Mouse (Mus musculus) hindbrain, embryonic 12.5 days (tissue): ENCODE measurements around the gene Rps6kl1. TPM values are rescaled to one million over a fixed set of nuclear protein-coding genes. Genes with fewer than 3 reads are reported as not detected.

Source experiments
- ATAC-seq: fragments of 200-750 bp; cut with Nextera tagmentation; 2 replicates; pipeline ENCODE4 v1.8.0; 2017; ENCODE audit warnings: moderate TSS enrichment; ENCODE audit not compliant: low FRiP score
- H3K27ac ChIP-seq: fragments of 300-500 bp; sonication (generic); 2 replicates; pipeline ENCODE4 v1.5.1; 2016; ENCODE audit warnings: mild to moderate bottlenecking
- H3K27me3 ChIP-seq: fragments of 300-500 bp; sonication (generic); 2 replicates; pipeline ENCODE4 v1.6.1; 2016; ENCODE audit warnings: mild to moderate bottlenecking
- H3K36me3 ChIP-seq: fragments of 300-500 bp; sonication (generic); 2 replicates; pipeline ENCODE4 v1.6.1; 2016; ENCODE audit warnings: mild to moderate bottlenecking
- H3K4me1 ChIP-seq: fragments of 300-500 bp; sonication (generic); 2 replicates; pipeline ENCODE4 v1.6.1; 2016
- H3K4me2 ChIP-seq: fragments of 300-500 bp; sonication (generic); replicated peaks from 2 replicates; pipeline ENCODE4 v1.6.1; 2016; ENCODE audit warnings: mild to moderate bottlenecking
- H3K4me3 ChIP-seq: fragments of 300-500 bp; sonication (generic); 2 replicates; pipeline ENCODE4 v1.5.1; 2016; ENCODE audit warnings: mild to moderate bottlenecking
- H3K9ac ChIP-seq: fragments of 300-500 bp; sonication (generic); 2 replicates; pipeline ENCODE4 v1.6.1; 2016; ENCODE audit warnings: mild to moderate bottlenecking, moderate library complexity
- H3K9me3 ChIP-seq: fragments of 300-500 bp; sonication (generic); replicated peaks from 2 replicates; pipeline ENCODE4 v1.6.1; 2016; ENCODE audit warnings: mild to moderate bottlenecking
- WGBS: fragments of 180-500 bp; shearing (Covaris S2); methylation state at CpG from one replicate; pipeline ENCODE4 v1.1.7; 2016; 5-methylcytosine and 5-hydroxymethylcytosine counted together
- polyA plus RNA-seq: library from polyadenylated mRNA; unstranded; fragments of >200 nt; fragmentation: Nextera tagmentation; extraction: Ambion mirVana; gene quantifications from 2 replicates; pipeline ENCODE4 v1.2.1, GENCODE M21; 2016

The Rps6kl1 gene
- polyA plus RNA-seq, 1 experiment from 2014 or later: 7.6 TPM

DNA sequence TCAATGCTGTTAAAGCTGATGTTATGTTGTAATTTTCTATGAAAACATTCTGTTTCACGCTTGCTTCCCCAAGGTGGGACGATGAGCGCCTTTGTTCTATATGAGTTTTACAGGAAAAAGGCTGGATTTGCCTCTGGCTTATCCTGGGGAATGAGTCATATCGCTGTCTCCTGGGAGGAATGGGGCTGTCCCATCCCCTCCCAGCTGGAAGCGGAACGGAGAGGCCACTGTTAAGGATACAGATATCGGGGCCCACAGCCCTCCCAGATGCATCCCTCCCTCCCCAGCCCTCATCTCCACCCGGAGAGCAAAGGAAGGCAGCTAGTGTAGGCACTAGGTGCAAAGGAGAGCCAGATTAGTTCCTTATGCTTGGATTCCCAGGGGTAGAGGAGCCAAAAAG, 34.7 kb upstream of the Rps6kl1 start:
- ATAC-seq: no peak
- peaks cover 12% of the 10 kb centered on the region for H3K27me3 ChIP-seq
- H3K36me3 ChIP-seq: no peaks in the 10 kb centered on the region
- H3K4me2 ChIP-seq: no peak overlapping the region
- 67% methylated on average over 8 of the region's 8 CpGs for WGBS
- H3K4me1 ChIP-seq: peaks cover 18% of the 10 kb centered on the region
- H3K27ac ChIP-seq: no peak overlapping the region
- H3K9me3 ChIP-seq: no peaks in the 10 kb centered on the region
- no peak overlapping the region for H3K9ac ChIP-seq
- H3K4me3 ChIP-seq: no peak overlapping the region

DNA sequence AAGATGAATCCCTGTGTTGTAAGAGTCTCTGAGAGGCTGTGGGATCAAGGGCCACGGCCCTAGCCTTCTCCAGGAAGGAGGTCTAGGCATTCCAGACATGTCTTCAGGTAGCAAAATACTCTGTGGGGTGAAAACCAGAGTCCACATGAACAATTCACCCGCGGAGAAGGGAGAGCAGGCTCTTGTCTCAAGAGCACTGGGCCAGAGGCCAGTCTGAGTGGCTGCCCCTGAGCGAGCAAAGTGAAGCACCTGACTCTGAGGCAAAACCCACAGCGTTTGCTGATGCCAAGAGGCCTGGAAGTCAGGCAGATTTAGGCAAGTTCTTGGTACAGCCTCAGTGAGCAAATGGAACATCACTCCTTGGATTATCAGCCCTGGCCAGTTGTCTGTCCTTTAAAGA, 33.1 kb upstream of the Rps6kl1 start:
- 56% methylated on average over 5 of the region's 5 CpGs for WGBS
- no peak overlapping the region for H3K27ac ChIP-seq
- no peak for ATAC-seq
- H3K9ac ChIP-seq: no peak overlapping the region
- H3K4me1 ChIP-seq: peaks cover 18% of the 10 kb centered on the region
- H3K36me3 ChIP-seq: no peaks in the 10 kb centered on the region
- H3K4me2 ChIP-seq: no peak overlapping the region
- H3K9me3 ChIP-seq: no peaks in the 10 kb centered on the region
- H3K4me3 ChIP-seq: no peak overlapping the region
- peaks cover 12% of the 10 kb centered on the region for H3K27me3 ChIP-seq

DNA sequence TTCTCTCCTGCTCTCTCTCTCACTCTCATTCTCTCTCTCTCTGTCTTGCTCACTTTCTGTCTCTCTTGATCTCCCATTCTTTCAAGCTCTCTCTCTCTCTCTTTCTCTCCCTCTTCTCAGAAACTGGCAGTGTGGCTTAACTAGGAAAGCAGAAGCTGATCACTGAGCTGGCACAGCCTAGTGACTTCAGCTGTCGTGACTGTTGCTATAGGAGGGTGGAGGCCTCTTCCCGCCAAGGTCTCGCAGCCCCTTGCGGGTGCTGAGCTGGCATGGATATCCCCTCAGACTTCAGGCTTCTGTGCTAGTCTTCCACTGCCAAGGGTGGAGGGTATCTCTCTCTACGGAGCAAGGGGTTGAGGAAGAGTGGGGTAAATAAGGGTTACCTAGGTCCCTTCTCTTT, 31.8 kb upstream of the Rps6kl1 start:
- H3K27me3 ChIP-seq: peaks cover 20% of the 10 kb centered on the region
- WGBS: 65% methylated on average over 5 of the region's 5 CpGs
- H3K9me3 ChIP-seq: no peaks in the 10 kb centered on the region
- no peaks in the 10 kb centered on the region for H3K36me3 ChIP-seq
- peaks cover 18% of the 10 kb centered on the region for H3K4me1 ChIP-seq
- no peak overlapping the region for H3K4me2 ChIP-seq
- no peak overlapping the region for H3K9ac ChIP-seq
- H3K27ac ChIP-seq: no peak overlapping the region
- H3K4me3 ChIP-seq: no peak overlapping the region
- ATAC-seq: no peak

DNA sequence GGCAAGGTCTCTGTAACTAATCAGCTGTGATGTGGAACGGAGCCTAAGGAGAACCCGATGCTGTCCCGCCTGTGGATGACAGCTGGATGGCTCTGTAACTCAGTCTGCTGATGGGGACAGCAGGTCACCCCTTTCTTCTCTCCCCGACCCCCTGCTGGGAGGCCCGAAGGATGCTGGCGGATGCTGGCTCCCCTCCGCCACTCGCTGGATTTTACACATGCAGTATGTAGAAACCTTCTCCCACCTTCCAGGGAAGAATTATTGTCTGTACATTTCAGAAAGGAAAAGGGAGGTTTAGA, 31.2 kb upstream of the Rps6kl1 start:
- Histone ChIP-seq H3K9ac (no peak overlapping the region), H3K27ac (no peak overlapping the region), H3K27me3 (peaks cover 26% of the 10 kb centered on the region), H3K36me3 (no peaks in the 10 kb centered on the region), H3K4me1 (peaks cover 23% of the 10 kb centered on the region), H3K4me2 (peak overlapping the region; percentile 30), H3K4me3 (no peak overlapping the region), H3K9me3 (no peaks in the 10 kb centered on the region)
- 3% methylated on average over 8 of the region's 8 CpGs for WGBS
- ATAC-seq: peak; percentile 77

DNA sequence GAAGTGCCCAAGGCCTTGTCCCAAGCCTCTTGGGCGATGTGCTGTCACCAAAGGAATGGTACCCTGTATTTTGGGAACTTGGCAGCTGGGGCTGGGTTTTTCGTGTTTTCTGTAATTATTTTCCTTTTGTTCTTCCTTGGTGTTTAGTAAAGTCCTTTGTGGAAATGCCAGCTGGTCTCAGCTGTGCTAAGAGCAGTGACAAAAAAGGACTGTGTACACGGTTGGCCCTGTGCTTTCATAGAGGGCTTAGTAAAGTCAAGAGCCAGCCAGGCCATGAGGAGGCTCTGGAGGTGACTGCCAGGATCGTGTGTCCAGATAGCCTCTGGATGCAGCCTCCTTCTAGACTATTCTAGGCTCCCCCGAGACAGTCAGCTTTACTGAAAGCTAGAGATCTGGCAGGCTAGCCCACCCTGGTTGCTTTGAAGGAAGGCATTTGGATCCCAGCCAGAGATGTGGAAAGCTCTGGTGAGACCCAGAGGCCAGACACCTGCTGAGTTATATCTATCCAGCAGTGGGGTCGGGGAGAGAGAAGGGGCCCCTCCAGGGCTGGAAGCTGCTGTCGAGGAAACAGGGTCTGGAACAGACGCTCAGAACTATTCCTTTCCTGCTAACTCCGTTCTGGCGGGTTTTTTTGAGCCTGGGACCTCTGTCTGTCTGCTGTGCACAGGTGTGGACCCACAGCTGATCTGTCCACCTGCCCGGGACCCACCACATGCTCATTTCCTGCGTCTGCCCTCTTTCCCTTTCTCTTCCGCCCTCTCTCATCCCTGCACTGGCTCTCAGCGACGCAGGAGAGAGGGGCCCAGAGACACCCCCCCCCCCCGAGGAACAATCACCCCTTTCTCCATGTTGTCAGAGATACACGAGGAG, 30.6 kb upstream of the Rps6kl1 start:
- WGBS: 27% methylated on average over 15 of the region's 17 CpGs
- H3K9ac ChIP-seq: no peak overlapping the region

DNA sequence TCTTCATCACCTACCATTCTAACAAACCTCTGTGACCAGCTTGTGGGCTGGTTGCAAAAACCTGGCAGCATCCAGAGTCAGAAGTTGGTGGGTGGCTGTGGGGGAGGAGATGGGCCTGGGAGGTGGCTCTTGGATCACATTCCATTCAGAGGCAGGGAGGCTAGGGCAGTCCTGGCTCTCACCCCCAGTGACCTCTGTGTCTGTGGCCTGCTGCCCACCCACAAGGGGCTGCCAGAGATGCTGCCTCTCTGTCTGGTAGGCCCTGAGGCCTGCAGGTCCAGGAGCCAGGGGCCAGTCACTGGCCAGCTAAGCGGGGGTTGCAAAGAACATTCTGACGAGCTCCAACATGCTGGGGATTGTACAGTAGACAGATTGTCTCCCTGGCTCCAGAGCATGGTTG, 27.2 kb upstream of the Rps6kl1 start:
- 71% methylated on average over 2 of the region's 2 CpGs for WGBS
- ATAC-seq: no peak
- H3K4me2 ChIP-seq: no peak overlapping the region
- H3K27ac ChIP-seq: no peak overlapping the region
- no peaks in the 10 kb centered on the region for H3K9me3 ChIP-seq
- peaks cover 38% of the 10 kb centered on the region for H3K27me3 ChIP-seq
- H3K4me1 ChIP-seq: peaks cover 57% of the 10 kb centered on the region
- H3K36me3 ChIP-seq: no peaks in the 10 kb centered on the region
- H3K9ac ChIP-seq: no peak overlapping the region
- H3K4me3 ChIP-seq: no peak overlapping the region

More for the DNA sequence above, 30.6 kb upstream of the Rps6kl1 start:
- H3K27me3 ChIP-seq: peaks cover 32% of the 10 kb centered on the region
- H3K4me2 ChIP-seq: peak overlapping the region; percentile 30
- no peaks in the 10 kb centered on the region for H3K9me3 ChIP-seq
- 0 out of 2 replicates have a peak overlapping the region, but pooled peaks have one; percentile 48 for H3K27ac ChIP-seq
- ATAC-seq: 0 out of 2 replicates have a peak, but pooled peaks have one; percentile 39
- H3K36me3 ChIP-seq: no peaks in the 10 kb centered on the region
- H3K4me3 ChIP-seq: no peak overlapping the region
- peaks cover 29% of the 10 kb centered on the region for H3K4me1 ChIP-seq

DNA sequence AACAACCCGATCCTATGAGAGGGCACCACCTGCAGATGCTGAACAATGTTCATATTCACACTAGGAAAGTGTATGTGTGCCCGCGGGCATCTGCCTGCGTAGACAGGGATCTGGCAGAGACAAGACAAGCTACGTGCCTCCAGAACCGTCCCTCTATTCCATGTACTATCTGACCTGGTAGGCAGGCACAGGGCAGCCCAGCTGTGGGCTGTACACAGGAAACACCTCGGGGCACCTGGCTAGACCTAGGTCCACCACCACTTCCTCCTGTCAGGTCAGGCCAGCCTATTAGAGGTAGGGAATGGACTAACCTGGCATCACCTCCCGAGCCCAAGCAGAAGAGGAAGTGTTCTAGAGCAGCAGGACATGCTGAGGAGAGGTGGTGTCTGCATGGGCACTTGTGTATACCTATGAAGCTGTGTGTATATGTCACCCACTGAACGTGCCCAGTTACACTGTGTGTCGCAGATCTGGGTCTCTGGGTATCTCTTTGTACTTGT, 26.7 kb upstream of the Rps6kl1 start, which contains the start of gene Pgf:
TSS of gene Pgf (minus strand) at position 51 of the 500 bp plus-strand sequence.
- WGBS: 70% methylated on average over 10 of the region's 10 CpGs
- no peak for ATAC-seq
- no peaks in the 10 kb centered on the region for H3K36me3 ChIP-seq
- no peak within 1 kb of the TSS for H3K27ac ChIP-seq
- peaks cover 56% of the 10 kb centered on the region for H3K4me1 ChIP-seq
- H3K4me2 ChIP-seq: peak within 1 kb of the TSS; percentile 60
- peaks cover 35% of the 10 kb centered on the region for H3K27me3 ChIP-seq
- peak within 1 kb of the TSS; percentile 43; the same call in 1 of the 2 replicates for H3K9ac ChIP-seq
- H3K9me3 ChIP-seq: no peaks in the 10 kb centered on the region
- H3K4me3 ChIP-seq: peak within 1 kb of the TSS; percentile 33

DNA sequence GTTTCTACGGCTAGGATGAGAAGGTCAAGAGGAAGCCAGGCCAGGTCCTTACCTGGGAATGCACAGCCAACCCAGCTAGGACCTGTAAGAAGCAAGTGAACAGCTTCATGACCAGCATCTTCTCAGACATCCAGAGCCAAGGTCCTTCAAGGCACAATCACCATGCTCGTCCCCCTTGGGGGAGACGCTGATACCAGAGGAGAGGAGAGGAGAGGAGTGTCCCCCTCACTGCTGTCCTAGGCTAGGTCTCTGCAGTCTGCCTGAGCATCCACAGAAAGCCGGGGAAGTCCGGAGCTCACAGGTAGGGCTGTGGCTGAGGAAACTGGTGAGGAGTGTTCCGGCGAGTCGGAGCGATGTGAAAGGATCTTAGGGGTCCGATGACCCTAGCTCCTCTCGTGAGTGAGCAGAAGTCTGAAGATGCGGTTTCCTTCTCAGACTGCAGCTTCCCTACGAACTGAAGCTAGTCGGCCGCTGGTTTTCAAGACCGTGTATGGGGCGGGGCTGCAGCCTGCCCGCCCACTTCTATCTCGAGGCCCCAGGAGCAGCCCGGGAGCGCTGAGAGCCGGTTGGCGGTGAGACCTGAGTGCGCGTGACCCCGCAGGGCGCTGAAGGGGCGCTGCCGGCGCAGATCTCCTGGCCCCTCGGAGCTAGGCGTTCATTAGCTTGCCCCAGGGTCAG, 25.9 kb upstream of the Rps6kl1 start:
- Histone ChIP-seq H3K27me3 (peaks cover 31% of the 10 kb centered on the region), H3K9me3 (no peaks in the 10 kb centered on the region), H3K4me3 (peak overlapping the region; percentile 33), H3K4me1 (peaks cover 49% of the 10 kb centered on the region), H3K4me2 (peak overlapping the region; percentile 60), H3K9ac (peak overlapping the region; percentile 43; the same call in 1 of the 2 replicates), H3K27ac (no peak overlapping the region), H3K36me3 (no peaks in the 10 kb centered on the region)
- 3% methylated on average over 32 of the region's 32 CpGs for WGBS
- no peak for ATAC-seq

DNA sequence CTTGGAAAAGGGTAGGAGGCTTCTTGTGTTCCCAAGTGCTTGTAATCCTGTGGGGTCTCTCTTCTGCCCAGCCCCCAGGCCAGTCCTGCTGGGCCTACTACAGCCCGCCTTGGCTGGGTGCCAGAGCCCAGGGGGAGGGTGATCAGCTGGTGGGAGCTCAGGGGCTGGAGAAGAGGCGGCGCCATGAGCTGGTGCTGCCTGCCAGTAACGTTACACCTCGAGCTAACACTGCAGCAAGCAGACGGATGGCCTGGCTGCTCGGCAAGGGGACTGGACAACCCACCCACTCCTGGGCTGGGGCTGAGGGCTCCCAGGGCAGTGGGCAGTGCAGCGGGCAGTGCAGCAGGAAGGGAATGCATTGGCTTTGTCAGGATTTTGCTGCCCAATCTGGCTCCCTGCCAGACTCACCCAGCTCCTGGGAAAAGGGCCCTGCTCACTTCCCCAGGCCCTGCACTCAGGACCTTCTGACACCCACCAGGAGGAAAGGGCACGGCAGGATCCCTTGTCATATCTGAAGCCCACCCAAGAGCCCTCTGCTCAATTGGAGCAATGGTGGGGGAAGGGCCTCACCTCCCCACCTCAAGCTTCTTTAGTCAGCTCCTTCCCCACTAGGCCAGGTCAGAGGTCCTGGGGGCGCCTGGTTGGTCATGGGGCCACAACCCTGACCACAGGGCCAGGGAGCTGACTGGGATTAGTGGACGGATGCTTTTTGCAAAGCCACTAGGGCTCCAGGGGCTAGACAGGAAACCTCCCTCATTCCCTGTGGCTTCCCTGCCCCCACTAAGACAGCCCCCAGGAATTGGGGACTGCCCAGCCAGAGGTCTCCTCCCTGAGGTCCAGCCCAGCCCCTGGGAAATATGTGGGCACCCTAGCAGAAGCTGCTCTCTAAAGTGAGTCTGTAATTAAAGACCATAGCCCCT, 25.1 kb upstream of the Rps6kl1 start:
- H3K9ac ChIP-seq: peak overlapping the region; percentile 43; the same call in 1 of the 2 replicates
- H3K9me3 ChIP-seq: no peaks in the 10 kb centered on the region
- H3K4me2 ChIP-seq: peak overlapping the region; percentile 60
- no peaks in the 10 kb centered on the region for H3K36me3 ChIP-seq
- ATAC-seq: peak; percentile 84
- peak overlapping the region; percentile 33 for H3K4me3 ChIP-seq
- peaks cover 42% of the 10 kb centered on the region for H3K4me1 ChIP-seq
- H3K27ac ChIP-seq: peak overlapping the region; percentile 70
- WGBS: 7% methylated on average over 11 of the region's 11 CpGs
- peaks cover 31% of the 10 kb centered on the region for H3K27me3 ChIP-seq

DNA sequence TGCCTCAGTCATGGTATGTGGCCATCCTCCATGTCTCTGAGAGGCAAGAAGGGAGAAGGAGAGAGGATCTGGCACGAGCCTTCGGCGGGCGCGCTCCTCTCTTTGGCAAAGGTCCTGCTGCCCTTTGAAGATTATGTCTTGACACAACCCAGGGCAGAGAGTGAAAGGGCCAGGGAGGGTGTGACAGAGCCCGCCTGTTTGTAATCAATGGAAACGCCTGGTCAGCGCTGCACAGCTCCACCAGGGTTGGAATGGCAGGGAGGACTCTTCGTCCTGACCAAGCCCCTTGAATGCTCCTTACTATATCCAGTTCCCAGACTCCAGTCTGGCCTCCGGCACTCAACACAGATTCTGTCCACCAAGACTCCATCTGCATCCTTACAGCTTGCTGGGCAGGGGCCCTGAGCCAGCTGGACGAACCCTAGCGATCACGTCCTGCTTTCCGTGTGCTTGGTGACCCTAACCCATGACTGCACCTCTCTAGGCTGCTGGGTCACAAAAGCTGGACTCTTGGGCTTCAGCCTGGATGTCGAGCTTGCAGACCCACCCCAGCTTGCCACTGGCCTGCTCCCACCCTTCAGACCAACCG, 24.1 kb upstream of the Rps6kl1 start:
- peak overlapping the region; percentile 33 for H3K4me3 ChIP-seq
- no peaks in the 10 kb centered on the region for H3K9me3 ChIP-seq
- peaks cover 39% of the 10 kb centered on the region for H3K4me1 ChIP-seq
- 0 out of 2 replicates have a peak overlapping the region, but pooled peaks have one; percentile 38 for H3K9ac ChIP-seq
- WGBS: 52% methylated on average over 16 of the region's 16 CpGs
- H3K27me3 ChIP-seq: peaks cover 33% of the 10 kb centered on the region
- no peak for ATAC-seq
- peak overlapping the region; percentile 60 for H3K4me2 ChIP-seq
- no peaks in the 10 kb centered on the region for H3K36me3 ChIP-seq
- H3K27ac ChIP-seq: peak overlapping the region; percentile 70

DNA sequence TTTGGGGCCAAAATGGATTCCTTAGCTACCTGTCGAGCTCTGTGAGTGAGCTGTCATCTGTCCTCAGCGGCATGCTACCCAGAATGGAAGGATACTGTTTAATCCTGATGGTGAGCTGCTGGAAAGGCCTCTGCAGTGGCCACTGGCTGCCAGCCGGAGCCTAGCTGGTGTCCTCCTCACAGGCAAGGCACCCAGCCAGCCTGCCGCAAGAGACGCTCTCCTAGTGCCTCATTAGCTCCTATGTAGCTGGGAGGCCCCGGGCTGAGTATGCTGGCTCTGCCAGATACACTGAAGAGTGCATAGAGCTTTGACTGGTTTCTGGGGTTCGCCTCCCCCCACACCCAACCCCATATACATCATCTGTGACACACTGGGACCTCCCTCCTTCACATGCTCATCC, 23.0 kb upstream of the Rps6kl1 start:
- Histone ChIP-seq H3K4me3 (no peak overlapping the region), H3K27me3 (peaks cover 34% of the 10 kb centered on the region), H3K4me2 (peak overlapping the region; percentile 60), H3K27ac (peak overlapping the region; percentile 18; the same call in 1 of the 2 replicates), H3K36me3 (no peaks in the 10 kb centered on the region), H3K4me1 (peaks cover 50% of the 10 kb centered on the region), H3K9me3 (no peaks in the 10 kb centered on the region), H3K9ac (peak overlapping the region; percentile 35; the same call in 1 of the 2 replicates)
- ATAC-seq: no peak
- WGBS: 80% methylated on average over 7 of the region's 7 CpGs
